Mouse (Mus musculus) MEL (cell line): ENCODE results near the gene Psmd11. TPM values are rescaled to one million over a fixed set of nuclear protein-coding genes. Genes with fewer than 3 reads are reported as not detected.

Source experiments
- DNase-seq: peaks from one replicate; pipeline ENCODE4 v3.0.0; 2011; ENCODE audit warnings: low read depth, low spot score
- H3K27ac ChIP-seq: 2 replicates; pipeline ENCODE4 v1.5.1; 2012; ENCODE audit warnings: low read depth, mild to moderate bottlenecking, control low read depth, low read length, moderate library complexity; ENCODE audit not compliant: control insufficient read depth
- H3K27me3 ChIP-seq, 2 experiments: fragments of 150-350 bp in 1 of 2; sonication (generic) in 1 of 2; 2 replicates each; pipeline ENCODE4 v1.6.1; 2012; ENCODE audit warnings: low read length in 2 of 2, mild to moderate bottlenecking in 2 of 2, improper control_type of control experiment in 1 of 2, moderate library complexity in 1 of 2; ENCODE audit not compliant: insufficient read depth in 2 of 2, control insufficient read depth in 1 of 2
- H3K36me3 ChIP-seq, 2 experiments: 2 replicates each; pipeline ENCODE4 v1.6.1; 2012 to 2014; ENCODE audit warnings: low read length in 2 of 2, improper control_type of control experiment in 1 of 2, inconsistent platforms in 1 of 2, mild to moderate bottlenecking in 1 of 2; ENCODE audit not compliant: insufficient read depth in 2 of 2, control insufficient read depth in 1 of 2
- H3K4me1 ChIP-seq, 2 experiments: fragments of 150-350 bp in 1 of 2; sonication (generic) in 1 of 2; 2 replicates each; pipeline ENCODE4 v1.6.1; 2012; ENCODE audit warnings: low read length in 2 of 2, improper control_type of control experiment in 1 of 2, mild to moderate bottlenecking in 1 of 2; ENCODE audit not compliant: insufficient read depth in 2 of 2, control insufficient read depth in 1 of 2
- H3K4me3 ChIP-seq, 2 experiments: fragments of 150-350 bp in 1 of 2; sonication (generic) in 1 of 2; 2 replicates each; pipeline ENCODE4 v1.5.1; 2012; ENCODE audit warnings: low read depth in 2 of 2, low read length in 2 of 2, mild to moderate bottlenecking in 2 of 2, moderate library complexity in 2 of 2, control low read depth in 1 of 2, improper control_type of control experiment in 1 of 2; ENCODE audit not compliant: control insufficient read depth in 1 of 2, insufficient read depth in 1 of 2
- H3K79me2 ChIP-seq: 2 replicates; pipeline ENCODE4 v1.6.1; 2012; ENCODE audit warnings: mild to moderate bottlenecking, low read length, moderate library complexity; ENCODE audit not compliant: control insufficient read depth, poor library complexity, insufficient read depth
- H3K9ac ChIP-seq: 2 replicates; pipeline ENCODE4 v1.6.1; 2012; ENCODE audit warnings: low read depth, mild to moderate bottlenecking, control low read depth, low read length, moderate library complexity; ENCODE audit not compliant: control insufficient read depth, poor library complexity, severe bottlenecking
- H3K9me3 ChIP-seq: fragments of 150-350 bp; sonication (generic); replicated peaks from 2 replicates; pipeline ENCODE4 v1.6.1; 2012; ENCODE audit warnings: mild to moderate bottlenecking, low read length, improper control_type of control experiment, moderate library complexity; ENCODE audit not compliant: insufficient read depth
- ELF1 ChIP-seq: IDR thresholded peaks from 2 replicates; pipeline ENCODE4 v1.6.1; 2014; ENCODE audit warnings: low read depth, mild to moderate bottlenecking, inconsistent platforms, low read length, improper control_type of control experiment, moderate library complexity
- EP300 ChIP-seq, 2 experiments: IDR thresholded peaks; 2 replicates each; pipeline ENCODE4 v1.6.1; 2011; ENCODE audit warnings: improper control_type of control experiment in 2 of 2, low read length in 2 of 2, low read depth in 1 of 2, mild to moderate bottlenecking in 1 of 2
- GATA1 ChIP-seq: IDR thresholded peaks from 2 replicates; pipeline ENCODE4 v1.6.1; 2011; ENCODE audit warnings: low read depth, low read length, improper control_type of control experiment
- JUND ChIP-seq: IDR thresholded peaks from 2 replicates; pipeline ENCODE4 v1.6.1; 2011; ENCODE audit warnings: low read depth, mild to moderate bottlenecking, improper control_type of control experiment, low read length
- KAT2A ChIP-seq: conservative IDR thresholded peaks from 2 replicates; pipeline ENCODE4 v1.6.1; 2012; ENCODE audit warnings: low read depth, low read length, improper control_type of control experiment, inconsistent platforms
- MAZ ChIP-seq: IDR thresholded peaks from 2 replicates; pipeline ENCODE4 v1.6.1; 2012; ENCODE audit warnings: low read depth, mild to moderate bottlenecking, inconsistent platforms, low read length, improper control_type of control experiment
- MEF2A ChIP-seq: IDR thresholded peaks from 2 replicates; pipeline ENCODE4 v1.6.1; 2014; ENCODE audit warnings: low read depth, mild to moderate bottlenecking, inconsistent platforms, low read length, improper control_type of control experiment; ENCODE audit not compliant: poor library complexity, insufficient replicate concordance, severe bottlenecking; ENCODE audit errors: extremely low read depth
- MYB ChIP-seq: IDR thresholded peaks from 2 replicates; pipeline ENCODE4 v1.6.1; 2011; ENCODE audit warnings: mild to moderate bottlenecking, low read depth, low read length, improper control_type of control experiment
- MYC ChIP-seq: IDR thresholded peaks from 2 replicates; pipeline ENCODE4 v1.6.1; 2011; ENCODE audit warnings: low read depth, mild to moderate bottlenecking, low read length, improper control_type of control experiment, moderate library complexity
- NELFE ChIP-seq: IDR thresholded peaks from 2 replicates; pipeline ENCODE4 v1.6.1; 2011; ENCODE audit warnings: low read depth, low read length, improper control_type of control experiment
- NRF1 ChIP-seq: IDR thresholded peaks from 2 replicates; pipeline ENCODE4 v1.6.1; 2014; ENCODE audit warnings: low read depth, mild to moderate bottlenecking, inconsistent platforms, low read length, improper control_type of control experiment, moderate library complexity; ENCODE audit not compliant: poor library complexity, insufficient read depth, severe bottlenecking
- POLR2A ChIP-seq, 2 experiments: IDR thresholded peaks; 2 replicates each; pipeline ENCODE4 v1.6.1; 2011 to 2012; ENCODE audit warnings: low read length in 2 of 2, mild to moderate bottlenecking in 2 of 2, control low read depth in 1 of 2, improper control_type of control experiment in 1 of 2, low read depth in 1 of 2, moderate library complexity in 1 of 2; ENCODE audit not compliant: control insufficient read depth in 1 of 2, insufficient read depth in 1 of 2, poor library complexity in 1 of 2
- POLR2AphosphoS2 ChIP-seq: IDR thresholded peaks from 2 replicates; pipeline ENCODE4 v1.6.1; 2011; ENCODE audit warnings: low read length, improper control_type of control experiment
- RAD21 ChIP-seq: IDR thresholded peaks from 2 replicates; pipeline ENCODE4 v1.6.1; 2011; ENCODE audit warnings: mild to moderate bottlenecking, low read depth, low read length, improper control_type of control experiment
- TAL1 ChIP-seq: IDR thresholded peaks from 2 replicates; pipeline ENCODE4 v1.6.1; 2012; ENCODE audit warnings: mild to moderate bottlenecking, inconsistent platforms, low read length, moderate library complexity, mixed read lengths
- TBP ChIP-seq: IDR thresholded peaks from 2 replicates; pipeline ENCODE4 v1.8.0; 2011; ENCODE audit warnings: low read depth, low read length, improper control_type of control experiment
- TCF12 ChIP-seq: IDR thresholded peaks from 2 replicates; pipeline ENCODE4 v1.6.1; 2014; ENCODE audit warnings: low read depth, mild to moderate bottlenecking, inconsistent platforms, low read length, improper control_type of control experiment, moderate library complexity
- ZC3H11A ChIP-seq: IDR thresholded peaks from 2 replicates; pipeline ENCODE4 v1.6.1; 2012; ENCODE audit warnings: low read depth, mild to moderate bottlenecking, inconsistent platforms, low read length, improper control_type of control experiment
- polyA plus RNA-seq, 2 experiments: library from polyadenylated mRNA; stranded (reverse) in 1 of 2; unstranded in 1 of 2; fragments of >175 nt in 1 of 2; fragments of >200 nt in 1 of 2; gene quantifications; 2 replicates each; pipeline versions ENCODE4 v1.2.1 to v1.2.4; 2012; ENCODE audit warnings: low replicate concordance in 2 of 2, low read depth in 1 of 2; ENCODE audit not compliant: insufficient read length in 2 of 2, insufficient read depth in 1 of 2, missing spikeins in 1 of 2
- total RNA-seq: library from RNA; depleted of rRNA; stranded (reverse); fragments of 300-350 nt; gene quantifications from 2 replicates; pipeline ENCODE4 v1.2.3, GENCODE M21; 2012

Psmd11 gene
- total and polyA plus RNA-seq, 3 experiments, result 110 to 324 (median 184) TPM

GRCm38 (mm10) chr11:80489172-80489881 lies 60.9 kb downstream of the Psmd11 start:
- Histone ChIP-seq H3K79me2 (no peaks in the 10 kb centered on the region), H3K4me1 (no peaks in the 10 kb centered on the region), H3K36me3 (no peaks in the 10 kb centered on the region), H3K9ac (no peak overlapping the region), H3K9me3 (no peaks in the 10 kb centered on the region), H3K27ac (no peak overlapping the region), H3K4me3 (no peak overlapping the region), H3K27me3 (no peaks in the 10 kb centered on the region)
- TF ChIP-seq ELF1 (no peak), POLR2AphosphoS2 (no peak), GATA1 (no peak), POLR2A (IDR thresholded peaks at IDR 0.05; ENCODE audit: control insufficient read depth in 1 of 2, insufficient read depth in 1 of 2, low read depth in 1 of 2, low read length in 2 of 2, poor library complexity in 1 of 2) (no peak), JUND (no peak), NRF1 (no peak), EP300 (IDR thresholded peaks at IDR 0.05; ENCODE audit: low read depth in 1 of 2, low read length in 2 of 2) (no peak), NELFE (no peak), ZC3H11A (no peak), MAZ (no peak), TBP (no peak)
- no peak for DNase-seq

- no peaks in the 10 kb centered on the region for H3K79me2 ChIP-seq
- no peak overlapping the region for H3K9ac ChIP-seq
- DNase-seq, result no peak
- H3K36me3 ChIP-seq, result no peaks in the 10 kb centered on the region; a peak in 1 of 4 replicates
- no peaks in the 10 kb centered on the region for H3K4me1 ChIP-seq
- TF ChIP-seq MYC (no peak), MEF2A (no peak), KAT2A (no peak), ZC3H11A (no peak), POLR2A (IDR thresholded peaks at IDR 0.05; ENCODE audit: control insufficient read depth in 1 of 2, insufficient read depth in 1 of 2, low read depth in 1 of 2, low read length in 2 of 2, poor library complexity in 1 of 2) (no peak), TAL1 (no peak), RAD21 (no peak), MYB (no peak), TCF12 (no peak)
- no peaks in the 10 kb centered on the region for H3K9me3 ChIP-seq
- H3K27ac ChIP-seq, result no peak overlapping the region
- no peak overlapping the region for H3K4me3 ChIP-seq
- no peaks in the 10 kb centered on the region for H3K27me3 ChIP-seq
Observed at GRCm38 (mm10) chr11:80489882-80490196, 61.4 kb downstream of the Psmd11 start.
